Mouse (Mus musculus) frontal cortex, postnatal 36 days (tissue): ENCODE data around the gene Trpm2.

Source experiments
- DNase-seq, 2 experiments: peaks; one replicate each; pipeline ENCODE4 v3.0.0; 2022; ENCODE audit warnings: low spot score in 2 of 2

Gene Trpm2

DNA sequence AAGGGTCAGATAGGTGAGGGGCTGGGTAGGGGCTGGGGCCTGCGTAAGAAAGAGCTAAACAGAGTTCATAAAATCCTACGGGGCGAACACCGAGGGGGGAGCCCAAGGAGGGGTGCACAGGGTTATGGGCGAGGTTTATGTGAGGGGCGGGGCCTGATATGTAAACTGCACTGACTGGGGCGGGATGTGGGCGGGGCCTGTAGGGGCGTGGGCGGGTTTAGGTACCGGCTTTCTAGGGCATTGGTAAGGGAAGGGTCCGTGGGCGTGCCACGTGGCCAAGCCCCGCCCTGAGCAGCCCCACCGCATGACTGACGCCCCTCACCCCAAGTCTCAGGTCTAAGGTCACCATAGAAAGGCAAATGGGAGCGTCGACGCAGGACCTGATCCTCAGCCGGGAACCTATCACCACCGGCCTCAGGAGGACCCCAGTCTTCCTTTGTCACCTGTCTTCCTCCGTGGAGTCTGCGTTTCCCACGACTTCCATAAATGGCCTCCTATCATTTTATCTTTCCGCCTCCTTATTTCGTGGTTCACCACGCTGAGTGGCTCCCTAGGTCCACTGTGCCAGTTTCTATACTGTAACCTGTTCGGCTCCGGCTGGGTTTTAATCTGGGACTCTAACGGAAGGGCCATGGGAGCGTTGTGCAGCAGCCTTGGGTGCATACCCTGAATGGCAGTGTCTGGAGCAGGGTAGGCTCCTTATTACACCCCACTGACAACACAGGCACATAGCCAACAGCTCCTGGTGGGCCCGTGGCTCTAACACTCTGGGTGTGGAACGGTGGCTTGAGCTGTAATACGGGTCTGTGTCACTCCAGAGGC, 67.3 kb downstream of the Trpm2 start:
- DNase-seq: peak; percentile 62 to 76

DNA sequence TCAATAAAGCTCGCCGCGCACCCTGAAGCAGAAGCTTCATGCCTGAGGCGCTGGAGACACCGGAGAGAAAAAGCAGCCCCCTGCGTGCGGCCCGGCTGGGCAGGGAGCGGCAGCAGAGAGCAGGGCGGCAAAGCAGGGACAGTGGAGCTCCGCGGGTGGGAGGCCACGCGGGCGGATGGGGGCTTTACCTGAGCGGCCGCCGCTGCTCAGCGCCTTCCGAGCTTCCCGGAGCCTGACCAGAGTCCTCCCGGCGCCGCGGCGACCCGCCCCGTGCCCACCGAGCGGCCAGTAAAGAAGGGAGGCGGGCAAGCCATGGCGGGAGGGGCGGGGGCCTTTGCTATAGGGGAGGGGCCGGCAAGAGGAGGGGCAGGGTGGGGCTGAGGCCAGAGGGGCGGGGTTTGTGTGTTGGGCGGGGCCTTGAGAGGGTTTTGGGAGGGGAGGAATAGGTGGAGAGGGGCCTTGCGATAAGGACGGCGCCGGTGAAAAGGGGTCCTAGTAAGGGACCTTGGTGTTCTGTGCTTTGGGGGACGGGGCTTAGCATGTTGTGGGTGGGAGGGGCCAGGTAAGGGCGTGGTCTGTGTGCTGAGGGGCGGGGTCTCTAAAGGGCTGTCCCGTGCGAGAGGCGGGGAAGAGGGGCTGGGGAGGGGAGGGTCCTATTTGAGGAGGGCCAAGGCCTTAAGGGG, 68.0 kb downstream of the Trpm2 start, which contains the start of gene Lrrc3:
Gene Lrrc3 (minus strand): TSS at position 326 of the 683 bp plus-strand sequence.
- peak; percentile 61 to 70 for DNase-seq

DNA sequence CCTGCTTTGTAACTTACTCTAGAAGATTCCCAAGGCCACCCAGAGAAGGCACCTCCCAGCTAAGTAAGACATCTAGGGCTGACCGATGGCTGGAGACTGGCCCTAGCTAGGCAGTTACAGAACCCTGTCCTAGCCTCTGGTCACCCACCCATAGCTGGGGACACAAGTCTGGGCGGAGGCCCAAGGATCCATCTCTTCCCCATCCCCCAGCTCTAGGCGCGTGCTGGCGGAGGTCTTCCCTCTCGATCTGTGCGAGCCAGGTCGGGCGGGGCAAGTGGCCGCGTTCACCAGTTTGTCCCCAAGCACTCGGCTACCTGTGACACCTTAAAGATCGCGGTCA, 68.5 kb downstream of the Trpm2 start:
- DNase-seq: no peak

GRCm38 (mm10) chr10:77900903-77901818, 69.2 kb downstream of the Trpm2 start:
- no peak for DNase-seq

DNA sequence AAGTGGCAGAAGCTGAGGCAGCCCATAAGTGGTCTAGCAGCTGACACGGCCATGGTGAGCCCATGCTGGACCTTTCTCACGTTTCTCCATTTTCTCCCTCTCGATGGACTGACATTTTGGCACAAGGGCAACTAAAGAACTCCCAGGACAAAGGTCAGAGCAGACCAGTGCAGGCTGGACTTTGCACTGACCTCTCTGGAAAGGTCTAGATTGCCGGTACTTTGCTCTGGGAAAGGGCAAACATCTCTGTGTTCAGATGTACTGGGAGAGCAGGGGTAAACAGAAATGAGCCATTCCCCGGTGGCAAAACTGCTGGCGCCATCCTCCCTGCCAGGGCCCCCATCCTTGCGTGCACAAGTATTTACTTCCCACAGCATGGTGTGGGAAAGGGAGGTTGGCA, 70.2 kb downstream of the Trpm2 start:
- DNase-seq: no peak

DNA sequence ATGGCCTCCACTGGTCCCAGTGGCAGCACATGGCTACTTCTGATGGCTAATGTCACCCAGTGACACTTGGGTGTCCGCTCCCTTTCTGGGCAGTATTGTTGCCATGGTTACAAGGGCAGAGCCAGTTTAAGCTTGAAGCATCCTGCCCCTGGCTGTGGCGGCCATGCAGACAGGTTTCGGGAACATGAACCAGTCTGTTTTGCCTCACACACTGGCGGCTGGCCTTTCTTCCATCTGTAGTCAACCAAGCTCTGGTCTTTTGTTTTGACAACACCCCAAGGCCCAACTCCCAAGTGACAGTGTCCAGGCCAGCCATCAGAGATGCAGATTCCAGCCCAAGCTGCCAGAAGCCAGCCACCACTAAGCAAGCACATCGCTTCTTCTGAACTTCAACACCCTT, 74.8 kb downstream of the Trpm2 start:
- no peak for DNase-seq

- DNase-seq: no peak
These were observed 79.3 kb downstream of the Trpm2 start for GRCm38 (mm10) chr10:77890987-77891565.

- DNase-seq: no peak
These were observed 84.2 kb downstream of the Trpm2 start for GRCm38 (mm10) chr10:77886007-77886747.

DNA sequence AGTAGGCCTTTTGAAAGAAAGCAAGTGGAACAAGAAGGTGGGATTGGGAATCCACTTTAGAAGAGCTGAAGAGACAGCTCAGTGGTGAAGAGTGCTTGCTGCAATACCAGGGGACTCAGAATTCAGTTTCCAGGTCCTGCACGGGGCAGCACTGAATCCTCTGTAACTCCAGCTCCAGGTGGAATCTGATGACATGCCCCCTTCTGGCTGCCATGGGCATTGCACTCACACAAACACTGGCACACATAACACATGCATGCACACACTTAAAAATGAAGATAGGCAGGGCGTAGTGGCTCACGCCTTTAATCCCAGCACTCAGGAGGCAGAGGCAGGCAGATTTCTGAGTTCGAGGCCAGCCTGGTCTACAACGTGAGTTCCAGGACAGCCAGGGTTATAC, 87.8 kb downstream of the Trpm2 start:
- no peak for DNase-seq

DNA sequence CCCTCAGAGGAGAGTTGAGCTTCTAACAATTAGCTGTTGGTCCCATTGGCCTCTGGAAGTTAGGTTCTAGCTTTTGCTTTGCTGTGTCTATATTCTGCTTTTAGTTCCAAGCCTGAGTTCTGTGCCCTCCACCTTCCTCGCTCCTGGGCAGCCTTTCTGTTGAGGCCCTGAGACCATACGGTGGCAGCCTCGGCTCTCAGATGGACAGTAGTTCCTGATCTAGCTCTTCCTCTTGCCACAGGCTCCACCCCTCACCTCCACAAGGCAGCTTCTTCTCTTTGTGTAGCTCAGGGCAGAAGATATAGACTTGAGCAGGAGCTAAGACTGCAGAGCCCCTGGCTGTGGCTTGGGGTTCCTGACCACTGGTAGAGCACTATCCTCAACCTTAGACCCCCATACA, 90.1 kb downstream of the Trpm2 start:
- no peak for DNase-seq

- peak; percentile 30 to 48 for DNase-seq
These were observed 91.4 kb downstream of the Trpm2 start for GRCm38 (mm10) chr10:77878985-77879384.

GRCm38 (mm10) chr10:77869651-77870050, 100.7 kb downstream of the Trpm2 start:
- DNase-seq: no peak

DNA sequence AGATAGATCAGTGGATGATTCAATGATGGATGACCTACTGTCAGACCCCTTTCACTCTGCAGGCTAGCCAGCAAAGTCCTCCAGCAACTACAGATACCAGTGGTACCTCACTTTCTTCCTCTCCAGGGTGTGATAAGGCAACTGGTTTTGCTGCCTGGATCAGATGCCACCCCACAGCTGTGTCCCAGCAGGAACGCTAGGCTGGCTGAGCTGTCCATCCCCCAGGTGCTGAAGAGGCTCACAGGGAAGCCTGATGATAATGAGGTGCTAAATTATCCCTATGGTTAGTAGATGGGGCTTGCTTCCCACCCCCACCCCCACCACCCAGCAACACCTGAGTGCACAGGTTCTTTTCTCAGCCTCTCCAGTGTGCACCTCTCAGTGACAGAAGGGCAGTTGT, 102.8 kb downstream of the Trpm2 start:
- DNase-seq: no peak

- no peak for DNase-seq
These were observed 105.6 kb downstream of the Trpm2 start for GRCm38 (mm10) chr10:77864762-77865143.

GRCm38 (mm10) chr10:77864067-77864761, 106.1 kb downstream of the Trpm2 start:
- no peak for DNase-seq

DNA sequence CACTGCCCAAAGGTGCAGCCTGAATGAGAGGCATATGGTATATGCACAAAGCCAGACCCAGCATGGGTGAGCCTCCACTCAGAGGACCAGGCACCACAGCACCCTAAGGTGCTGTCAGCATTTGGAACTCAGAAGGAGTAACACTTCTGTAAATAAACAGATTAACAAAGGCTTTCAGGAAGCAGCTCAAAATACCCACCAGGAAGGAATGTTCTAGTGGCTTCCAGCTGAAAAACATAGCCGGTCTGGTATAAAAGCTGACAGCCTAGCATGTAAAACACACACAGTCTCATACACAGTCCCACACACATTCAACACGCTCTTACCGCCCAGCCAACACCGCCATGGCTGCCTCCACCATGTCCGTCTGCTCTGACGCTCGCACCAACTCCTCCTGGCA, 108.7 kb downstream of the Trpm2 start, which contains the start of gene Gm3285:
Gene Gm3285 (plus strand): TSS at position 301 of the 400 bp plus-strand sequence.
- DNase-seq: no peak
